Mouse (Mus musculus) forebrain, embryonic 14.5 days (tissue): Measurements from ENCODE around the gene Sik3. TPM values are rescaled to one million over a fixed set of nuclear protein-coding genes. Genes with fewer than 3 reads are reported as not detected.

Experiments
- ATAC-seq: fragments of 200-750 bp; cut with Nextera tagmentation; 2 replicates; pipeline ENCODE4 v1.8.0; 2017; ENCODE audit warnings: mild to moderate bottlenecking, moderate library complexity
- DNase-seq: peaks from one replicate; pipeline ENCODE4 v3.0.0-alpha.2; 2015; ENCODE audit warnings: low spot score
- H3K27ac ChIP-seq: fragments of 300-500 bp; sonication (generic); 2 replicates; pipeline ENCODE4 v1.5.1; 2014; ENCODE audit warnings: low read depth, mild to moderate bottlenecking, control low read depth, low read length, moderate library complexity
- H3K27me3 ChIP-seq: fragments of 300-500 bp; sonication (generic); replicated peaks from 2 replicates; pipeline ENCODE4 v1.6.1; 2014; ENCODE audit warnings: low read length, control low read depth, mixed read lengths; ENCODE audit not compliant: control insufficient read depth, insufficient read depth
- H3K36me3 ChIP-seq: fragments of 300-500 bp; sonication (generic); 2 replicates; pipeline ENCODE4 v1.6.1; 2014; ENCODE audit warnings: low read length, control low read depth; ENCODE audit not compliant: control insufficient read depth, insufficient read depth
- H3K4me1 ChIP-seq: fragments of 300-500 bp; sonication (generic); 2 replicates; pipeline ENCODE4 v1.6.1; 2014; ENCODE audit warnings: antibody characterized with exemption, low read length, control low read depth; ENCODE audit not compliant: control insufficient read depth, insufficient read depth
- H3K4me2 ChIP-seq: fragments of 300-500 bp; sonication (generic); 2 replicates; pipeline ENCODE4 v1.6.1; 2014; ENCODE audit warnings: mild to moderate bottlenecking, control low read depth, low read length
- H3K4me3 ChIP-seq: fragments of 300-500 bp; sonication (generic); 2 replicates; pipeline ENCODE4 v1.5.1; 2014; ENCODE audit warnings: low read depth, low read length, control low read depth
- H3K9ac ChIP-seq: fragments of 300-500 bp; sonication (generic); 2 replicates; pipeline ENCODE4 v1.6.1; 2014; ENCODE audit warnings: mild to moderate bottlenecking, low read length, control low read depth, moderate library complexity
- H3K9me3 ChIP-seq: fragments of 300-500 bp; sonication (generic); replicated peaks from 2 replicates; pipeline ENCODE4 v1.6.1; 2016; ENCODE audit warnings: low read length, control low read depth, mixed read lengths; ENCODE audit not compliant: control insufficient read depth
- WGBS: fragments of 180-500 bp; shearing (Covaris S2); extraction: QIAGEN DNeasy Blood & Tissue Kit; methylation state at CpG from one replicate; pipeline ENCODE4 v1.1.7; 2014; 5-methylcytosine and 5-hydroxymethylcytosine counted together
- polyA plus RNA-seq: library from polyadenylated mRNA; unstranded; fragments of >200 nt; fragmentation: Nextera tagmentation; extraction: Ambion mirVana; gene quantifications from 2 replicates; pipeline ENCODE4 v1.2.1, GENCODE M21; 2014

The Sik3 gene
- polyA plus RNA-seq, 1 experiment from 2014 or later, result 5.0 TPM

DNA sequence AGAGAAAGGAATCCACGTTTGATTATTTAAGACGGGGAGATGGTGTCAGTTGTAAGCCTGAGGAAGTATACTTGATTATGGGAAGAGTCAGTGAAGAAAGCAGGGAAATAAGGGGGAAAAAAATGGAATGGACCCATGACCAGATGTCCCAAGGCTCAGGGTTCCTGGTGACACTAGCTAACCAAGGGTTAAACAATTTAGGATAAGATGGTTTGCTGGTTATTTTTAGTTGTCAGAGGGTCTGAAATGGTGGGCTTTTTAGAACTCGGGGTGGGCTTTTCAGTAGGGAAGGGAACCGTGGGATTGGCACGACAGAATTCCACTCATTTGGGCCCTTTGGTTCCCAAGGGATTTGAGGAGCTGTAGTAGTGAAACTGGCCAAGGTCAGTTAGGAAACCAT is 996 bp downstream of the Sik3 start:
- 2% methylated on average over 5 of the region's 5 CpGs for WGBS
- Histone ChIP-seq H3K4me3 (peak overlapping the region; percentile 95), H3K4me1 (peaks cover 33% of the 10 kb centered on the region), H3K27ac (peak overlapping the region; percentile 84; the same call in 1 of the 2 replicates), H3K9ac (peak overlapping the region; percentile 97), H3K36me3 (no peaks in the 10 kb centered on the region), H3K4me2 (peak overlapping the region; percentile 80), H3K27me3 (no peaks in the 10 kb centered on the region), H3K9me3 (no peaks in the 10 kb centered on the region)
- DNase-seq, result no peak
- ATAC-seq, result no peak

GRCm38 (mm10) chr9:46014251-46014681 is 1.6 kb downstream of the Sik3 start:
- Histone ChIP-seq H3K4me3 (peak overlapping the region; percentile 95), H3K9ac (peak overlapping the region; percentile 97), H3K27me3 (no peaks in the 10 kb centered on the region), H3K27ac (no peak overlapping the region), H3K9me3 (no peaks in the 10 kb centered on the region), H3K36me3 (no peaks in the 10 kb centered on the region; the same call in 1 of the 2 replicates), H3K4me2 (peak overlapping the region; percentile 80), H3K4me1 (peaks cover 33% of the 10 kb centered on the region)
- ATAC-seq (no peak), DNase-seq (no peak)
- WGBS, result 2% methylated on average over 10 of the region's 10 CpGs

GRCm38 (mm10) chr9:46015081-46015551 is 2.5 kb downstream of the Sik3 start:
- DNase-seq (peak; percentile 54), ATAC-seq (no peak)
- Histone ChIP-seq H3K36me3 (no peaks in the 10 kb centered on the region; the same call in 1 of the 2 replicates), H3K4me2 (peak overlapping the region; percentile 80), H3K27ac (0 out of 2 replicates have a peak overlapping the region, but pooled peaks have one; percentile 23), H3K4me3 (no peak overlapping the region), H3K9ac (peak overlapping the region; percentile 29; the same call in 1 of the 2 replicates), H3K9me3 (no peaks in the 10 kb centered on the region), H3K4me1 (peaks cover 33% of the 10 kb centered on the region), H3K27me3 (no peaks in the 10 kb centered on the region)
- WGBS, result 20% methylated on average over 8 of the region's 8 CpGs

DNA sequence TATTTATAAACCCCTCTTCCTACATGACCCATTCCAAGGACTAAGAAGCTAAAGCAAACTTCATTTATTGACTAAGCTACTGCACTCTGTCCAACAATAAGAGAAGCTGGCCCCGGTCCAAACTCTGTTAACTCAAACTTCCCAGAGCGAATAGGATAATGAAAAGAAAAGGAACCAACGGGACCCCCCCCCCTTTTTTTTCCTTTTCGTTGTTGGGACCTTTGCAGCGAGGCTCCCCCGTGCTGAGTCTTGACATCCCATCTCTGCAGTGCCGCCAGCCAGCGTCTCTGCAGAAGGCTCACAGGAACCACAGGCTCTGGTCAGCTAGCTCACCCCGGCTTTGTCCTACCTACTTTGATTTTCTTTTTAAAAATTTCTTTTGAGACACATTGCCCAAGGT is 3.2 kb downstream of the Sik3 start:
- Histone ChIP-seq H3K27ac (no peak overlapping the region), H3K4me1 (peaks cover 33% of the 10 kb centered on the region), H3K9me3 (no peaks in the 10 kb centered on the region), H3K36me3 (no peaks in the 10 kb centered on the region; the same call in 1 of the 2 replicates), H3K4me3 (no peak overlapping the region), H3K4me2 (peak overlapping the region; percentile 80), H3K27me3 (no peaks in the 10 kb centered on the region), H3K9ac (no peak overlapping the region; the same call in 1 of the 2 replicates)
- DNase-seq, result peak; percentile 72
- 3% methylated on average over 9 of the region's 9 CpGs for WGBS
- ATAC-seq, result no peak

DNA sequence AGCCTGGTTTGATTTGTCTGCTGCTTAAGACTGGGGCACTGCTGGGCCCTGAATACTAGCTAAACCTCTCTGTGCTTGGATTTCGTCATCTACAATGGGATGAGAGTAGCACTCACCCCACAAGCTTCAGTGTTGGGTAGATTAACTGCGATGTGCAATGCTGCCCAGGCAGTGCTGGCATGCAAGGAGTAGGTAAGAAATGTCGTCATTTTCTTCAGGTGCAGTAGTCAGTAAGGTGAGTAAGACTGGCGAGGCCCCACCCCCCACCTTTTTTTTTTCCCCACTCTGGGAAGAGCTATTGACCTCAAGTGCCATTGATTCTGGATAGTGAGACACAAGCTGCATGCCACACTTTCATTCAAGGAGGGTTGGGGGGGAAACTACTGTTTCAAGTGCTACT is 3.8 kb downstream of the Sik3 start:
- H3K36me3 ChIP-seq, result no peaks in the 10 kb centered on the region; the same call in 1 of the 2 replicates
- no peaks in the 10 kb centered on the region for H3K27me3 ChIP-seq
- H3K4me1 ChIP-seq, result peaks cover 33% of the 10 kb centered on the region
- peak overlapping the region; percentile 80; the same call in 1 of the 2 replicates for H3K4me2 ChIP-seq
- H3K4me3 ChIP-seq, result no peak overlapping the region
- 50% methylated on average over 4 of the region's 4 CpGs for WGBS
- no peaks in the 10 kb centered on the region for H3K9me3 ChIP-seq
- no peak overlapping the region for H3K27ac ChIP-seq
- DNase-seq (no peak), ATAC-seq (no peak)
- no peak overlapping the region for H3K9ac ChIP-seq

- 92% methylated on average over 6 of the region's 6 CpGs for WGBS
- Histone ChIP-seq H3K4me2 (no peak overlapping the region), H3K27me3 (no peaks in the 10 kb centered on the region), H3K4me1 (peaks cover 26% of the 10 kb centered on the region), H3K27ac (no peak overlapping the region), H3K9me3 (no peaks in the 10 kb centered on the region), H3K9ac (no peak overlapping the region), H3K36me3 (no peaks in the 10 kb centered on the region; the same call in 1 of the 2 replicates), H3K4me3 (no peak overlapping the region)
- ATAC-seq (no peak), DNase-seq (no peak)
Observed at GRCm38 (mm10) chr9:46018316-46018715, 5.7 kb downstream of the Sik3 start.

GRCm38 (mm10) chr9:46019975-46020374 is 7.4 kb downstream of the Sik3 start:
- WGBS, result 85% methylated on average over 6 of the region's 6 CpGs
- no peak for ATAC-seq
- no peak overlapping the region for H3K4me3 ChIP-seq
- no peak overlapping the region for H3K9ac ChIP-seq
- H3K4me1 ChIP-seq, result peaks cover 17% of the 10 kb centered on the region
- no peaks in the 10 kb centered on the region; the same call in 1 of the 2 replicates for H3K36me3 ChIP-seq
- no peak overlapping the region for H3K27ac ChIP-seq
- DNase-seq, result no peak
- H3K27me3 ChIP-seq, result no peaks in the 10 kb centered on the region
- H3K9me3 ChIP-seq, result no peaks in the 10 kb centered on the region
- no peak overlapping the region for H3K4me2 ChIP-seq

DNA sequence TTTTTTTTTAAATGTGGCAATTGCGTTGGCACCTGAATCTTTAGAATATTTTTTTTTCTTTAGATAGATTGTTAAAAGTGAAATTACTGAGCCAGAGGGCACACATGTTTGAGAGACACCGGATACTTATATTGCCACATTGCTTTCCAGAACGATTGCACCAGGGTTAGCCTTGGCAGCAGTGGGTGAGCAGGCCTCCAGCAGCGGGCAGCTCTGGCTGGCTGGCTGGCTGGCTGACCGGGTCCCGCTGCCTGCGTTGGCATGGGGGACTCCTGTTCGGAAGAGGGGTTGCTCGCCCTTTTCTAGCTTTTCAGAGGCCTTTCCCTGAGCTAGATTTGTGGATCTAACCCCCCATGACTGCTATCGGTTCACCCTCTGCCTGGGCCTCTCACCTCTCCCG is 11.0 kb downstream of the Sik3 start:
- H3K9ac ChIP-seq, result no peak overlapping the region
- DNase-seq (no peak), ATAC-seq (no peak)
- no peaks in the 10 kb centered on the region; the same call in 1 of the 2 replicates for H3K36me3 ChIP-seq
- H3K4me2 ChIP-seq, result no peak overlapping the region
- no peak overlapping the region for H3K27ac ChIP-seq
- H3K4me1 ChIP-seq, result no peaks in the 10 kb centered on the region
- no peak overlapping the region for H3K4me3 ChIP-seq
- no peaks in the 10 kb centered on the region for H3K27me3 ChIP-seq
- H3K9me3 ChIP-seq, result no peaks in the 10 kb centered on the region
- WGBS, result 95% methylated on average over 11 of the region's 11 CpGs

GRCm38 (mm10) chr9:46026058-46026849 is 13.6 kb downstream of the Sik3 start:
- WGBS, result 84% methylated on average over 9 of the region's 9 CpGs
- Histone ChIP-seq H3K9ac (no peak overlapping the region), H3K36me3 (no peaks in the 10 kb centered on the region), H3K4me3 (no peak overlapping the region), H3K9me3 (no peaks in the 10 kb centered on the region), H3K4me2 (no peak overlapping the region), H3K27me3 (no peaks in the 10 kb centered on the region), H3K4me1 (no peaks in the 10 kb centered on the region), H3K27ac (no peak overlapping the region)
- no peak for DNase-seq
- no peak for ATAC-seq
